Mouse (Mus musculus) neural tube, embryonic 12.5 days (tissue): ENCODE data around the gene Pkm. TPM values are rescaled to one million over a fixed set of nuclear protein-coding genes. Genes with fewer than 3 reads are reported as not detected.

Experiments
- ATAC-seq: fragments of 200-750 bp; cut with Nextera tagmentation; 2 replicates; pipeline ENCODE4 v1.8.0; 2017; ENCODE audit warnings: low read depth, mild to moderate bottlenecking, moderate TSS enrichment, moderate library complexity; ENCODE audit not compliant: low FRiP score
- H3K27ac ChIP-seq: fragments of 300-500 bp; sonication (generic); 2 replicates; pipeline ENCODE4 v1.5.1; 2016
- H3K27me3 ChIP-seq: fragments of 300-500 bp; sonication (generic); replicated peaks from 2 replicates; pipeline ENCODE4 v1.6.1; 2016; ENCODE audit warnings: mild to moderate bottlenecking
- H3K36me3 ChIP-seq: fragments of 300-500 bp; sonication (generic); 2 replicates; pipeline ENCODE4 v1.6.1; 2016; ENCODE audit warnings: mild to moderate bottlenecking
- H3K4me1 ChIP-seq: fragments of 300-500 bp; sonication (generic); 2 replicates; pipeline ENCODE4 v1.6.1; 2016
- H3K4me2 ChIP-seq: fragments of 300-500 bp; sonication (generic); replicated peaks from 2 replicates; pipeline ENCODE4 v1.6.1; 2016; ENCODE audit warnings: mild to moderate bottlenecking
- H3K4me3 ChIP-seq: fragments of 300-500 bp; sonication (generic); 2 replicates; pipeline ENCODE4 v1.5.1; 2016
- H3K9ac ChIP-seq: fragments of 300-500 bp; sonication (generic); 2 replicates; pipeline ENCODE4 v1.6.1; 2016; ENCODE audit warnings: mild to moderate bottlenecking
- H3K9me3 ChIP-seq: fragments of 300-500 bp; sonication (generic); 2 replicates; pipeline ENCODE4 v1.6.1; 2016; ENCODE audit warnings: mild to moderate bottlenecking
- WGBS: fragments of 180-500 bp; shearing (Covaris S2); methylation state at CpG from one replicate; pipeline ENCODE4 v1.1.7; 2016; 5-methylcytosine and 5-hydroxymethylcytosine counted together
- polyA plus RNA-seq: library from polyadenylated mRNA; unstranded; fragments of >200 nt; fragmentation: Nextera tagmentation; extraction: Ambion mirVana; gene quantifications from 2 replicates; pipeline ENCODE4 v1.2.1, GENCODE M21; 2016

Gene Pkm
- polyA plus RNA-seq, 1 experiment from 2014 or later, result 1,532 TPM

DNA sequence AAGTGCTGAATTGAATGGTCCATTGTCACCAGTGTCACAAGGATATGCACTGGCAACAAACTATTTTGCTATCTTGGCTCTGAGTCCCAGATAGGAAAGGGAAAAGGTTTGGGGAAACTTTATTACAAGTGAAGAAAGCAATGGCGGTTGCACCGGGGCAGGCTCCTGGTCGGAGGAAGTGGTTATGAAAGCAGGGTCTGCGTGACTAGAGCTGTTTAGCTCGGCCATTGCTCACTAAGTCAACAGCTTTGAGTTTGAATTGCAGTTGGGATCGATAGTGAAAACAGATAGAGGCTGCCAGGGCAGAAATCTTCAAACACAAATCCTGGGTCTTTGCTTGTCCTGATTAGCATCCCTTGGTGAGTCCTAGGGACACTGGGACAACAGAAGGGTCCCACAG lies 11.7 kb downstream of the Pkm start:
- no peak for ATAC-seq
- H3K36me3 ChIP-seq, result peaks cover 96% of the 10 kb centered on the region
- no peak overlapping the region for H3K4me3 ChIP-seq
- WGBS, result 90% methylated on average over 6 of the region's 6 CpGs
- no peaks in the 10 kb centered on the region for H3K9me3 ChIP-seq
- H3K9ac ChIP-seq, result no peak overlapping the region
- no peaks in the 10 kb centered on the region for H3K27me3 ChIP-seq
- no peak overlapping the region for H3K27ac ChIP-seq
- H3K4me2 ChIP-seq, result no peak overlapping the region
- H3K4me1 ChIP-seq, result peaks cover 13% of the 10 kb centered on the region; the same call in 1 of the 2 replicates

DNA sequence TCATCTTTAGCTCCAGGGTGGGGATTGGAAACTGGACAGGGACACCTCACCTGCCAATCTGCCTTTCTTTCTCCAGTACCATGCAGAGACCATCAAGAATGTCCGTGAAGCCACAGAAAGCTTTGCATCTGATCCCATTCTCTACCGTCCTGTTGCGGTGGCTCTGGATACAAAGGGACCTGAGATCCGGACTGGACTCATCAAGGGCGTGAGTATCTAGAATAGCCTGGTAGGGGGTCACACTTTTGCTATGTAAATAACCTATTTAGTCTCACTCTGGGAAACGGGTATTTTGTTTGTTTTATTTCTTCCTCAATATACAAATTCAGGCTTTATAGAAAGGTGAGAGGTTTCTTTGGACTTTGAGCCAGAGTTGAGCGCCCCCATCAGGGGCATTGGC lies 12.3 kb downstream of the Pkm start:
- Histone ChIP-seq H3K36me3 (peaks cover 96% of the 10 kb centered on the region), H3K9me3 (no peaks in the 10 kb centered on the region), H3K4me2 (no peak overlapping the region), H3K4me3 (no peak overlapping the region), H3K4me1 (peaks cover 8% of the 10 kb centered on the region; the same call in 1 of the 2 replicates), H3K27me3 (no peaks in the 10 kb centered on the region), H3K27ac (no peak overlapping the region), H3K9ac (no peak overlapping the region)
- WGBS, result 76% methylated on average over 7 of the region's 7 CpGs
- ATAC-seq, result no peak

DNA sequence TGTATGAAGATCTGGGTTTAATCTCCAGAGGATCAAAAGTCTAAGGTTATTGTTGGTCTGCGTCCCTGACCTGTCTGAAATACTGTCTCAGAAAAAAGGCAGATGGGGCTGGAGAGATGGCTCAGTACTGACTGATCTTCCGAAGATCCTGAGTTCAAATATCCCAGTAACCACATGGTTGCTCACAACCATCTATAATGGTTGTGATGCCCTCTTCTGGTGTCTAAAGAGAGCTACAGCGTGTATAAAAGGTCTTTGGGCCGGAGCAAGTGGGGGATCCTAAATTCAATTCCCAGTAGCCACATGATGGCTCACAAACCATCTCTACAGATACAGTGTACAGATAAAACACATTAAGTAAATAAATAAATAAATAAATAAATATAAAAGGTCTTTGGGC lies 13.0 kb downstream of the Pkm start:
- no peak overlapping the region for H3K4me3 ChIP-seq
- no peaks in the 10 kb centered on the region for H3K27me3 ChIP-seq
- H3K36me3 ChIP-seq, result peaks cover 97% of the 10 kb centered on the region
- peaks cover under 1% of the 10 kb centered on the region; the same call in 1 of the 2 replicates for H3K4me1 ChIP-seq
- H3K4me2 ChIP-seq, result no peak overlapping the region
- ATAC-seq, result no peak
- H3K9ac ChIP-seq, result no peak overlapping the region
- 84% methylated on average over 4 of the region's 4 CpGs for WGBS
- no peak overlapping the region for H3K27ac ChIP-seq
- no peaks in the 10 kb centered on the region for H3K9me3 ChIP-seq

DNA sequence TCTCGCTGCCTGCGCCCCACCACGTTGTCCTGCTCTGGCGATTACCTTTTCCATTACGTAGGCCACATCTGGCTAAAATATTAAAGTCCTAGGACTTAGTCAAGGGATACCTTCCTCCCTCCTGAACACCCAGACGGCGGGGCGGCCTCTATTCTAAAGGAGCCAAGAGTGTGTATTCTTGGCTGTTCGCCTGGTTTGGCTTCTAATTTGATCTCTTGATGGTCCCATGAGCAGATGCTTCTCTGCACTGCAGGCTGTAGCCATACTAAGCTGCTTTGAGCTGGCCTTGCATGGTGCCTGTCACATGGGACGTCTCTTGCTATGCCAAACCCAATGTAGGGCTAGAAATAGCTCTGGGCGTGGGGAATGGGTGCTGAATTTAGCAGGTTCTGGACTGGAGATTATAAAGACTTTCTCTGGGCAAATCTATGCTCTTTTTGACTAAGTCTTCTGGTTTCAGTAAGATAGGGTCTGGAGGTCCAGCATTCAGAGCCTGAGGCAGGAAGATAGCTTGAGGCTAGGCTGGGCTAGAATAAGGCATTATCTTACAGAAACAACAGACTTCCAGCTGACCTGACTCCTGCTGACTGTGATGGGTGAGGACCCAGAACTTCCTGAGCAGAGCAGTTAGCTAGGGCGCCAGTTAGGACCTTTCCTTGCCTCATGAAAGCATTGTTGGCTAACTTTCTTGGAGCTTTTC lies 16.2 kb downstream of the Pkm start:
- H3K27ac ChIP-seq, result no peak overlapping the region
- no peak for ATAC-seq
- no peak overlapping the region for H3K4me3 ChIP-seq
- H3K9me3 ChIP-seq, result no peaks in the 10 kb centered on the region
- 91% methylated on average over 12 of the region's 12 CpGs for whole genome bisulfite sequencing
- H3K27me3 ChIP-seq, result no peaks in the 10 kb centered on the region
- H3K36me3 ChIP-seq, result peaks cover 98% of the 10 kb centered on the region
- no peak overlapping the region for H3K4me2 ChIP-seq
- H3K4me1 ChIP-seq, result no peaks in the 10 kb centered on the region
- H3K9ac ChIP-seq, result no peak overlapping the region

DNA sequence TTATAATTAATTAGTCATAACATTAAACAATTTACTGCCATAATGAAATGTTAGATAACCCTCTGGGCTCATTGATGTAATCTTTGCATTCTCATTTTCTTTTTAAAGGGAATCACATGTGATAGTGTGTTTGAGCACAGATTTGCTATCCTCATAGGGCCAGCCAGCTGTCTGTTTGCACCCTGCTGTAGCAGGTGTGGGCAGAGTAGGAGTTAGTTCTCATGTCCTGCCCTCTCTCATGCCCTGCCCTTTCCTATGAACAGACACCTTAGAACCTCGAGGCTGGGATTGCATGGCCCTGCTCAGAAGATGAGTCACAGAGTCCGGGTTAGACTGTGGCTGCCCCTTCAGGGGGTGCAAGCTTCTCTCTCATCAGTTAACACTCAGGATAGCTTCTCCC lies 17.3 kb downstream of the Pkm start:
- Histone ChIP-seq H3K36me3 (peaks cover 98% of the 10 kb centered on the region), H3K27ac (no peak overlapping the region), H3K4me2 (no peak overlapping the region), H3K4me3 (no peak overlapping the region), H3K27me3 (no peaks in the 10 kb centered on the region), H3K9me3 (no peaks in the 10 kb centered on the region), H3K4me1 (no peaks in the 10 kb centered on the region), H3K9ac (no peak overlapping the region)
- WGBS, result 84% methylated on average over 2 of the region's 2 CpGs
- ATAC-seq, result no peak

DNA sequence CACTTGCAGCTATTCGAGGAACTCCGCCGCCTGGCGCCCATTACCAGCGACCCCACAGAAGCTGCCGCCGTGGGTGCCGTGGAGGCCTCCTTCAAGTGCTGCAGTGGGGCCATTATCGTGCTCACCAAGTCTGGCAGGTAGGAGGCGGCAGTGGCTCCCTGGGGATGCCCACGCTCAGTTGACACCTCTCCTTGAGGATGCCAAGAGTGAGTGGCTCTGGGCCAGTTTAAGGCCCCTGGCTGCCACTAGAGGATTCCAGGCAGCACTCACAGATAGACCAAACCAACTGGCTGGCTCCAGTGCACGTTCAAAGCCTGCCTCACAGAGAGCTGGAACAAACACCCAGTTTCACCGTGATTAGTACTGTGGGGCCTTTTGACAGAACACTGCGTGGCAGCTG lies 19.4 kb downstream of the Pkm start:
- WGBS, result 89% methylated on average over 14 of the region's 14 CpGs
- Histone ChIP-seq H3K36me3 (peaks cover 89% of the 10 kb centered on the region), H3K4me2 (no peak overlapping the region), H3K4me1 (peaks cover 6% of the 10 kb centered on the region), H3K9ac (no peak overlapping the region), H3K4me3 (no peak overlapping the region), H3K9me3 (no peaks in the 10 kb centered on the region), H3K27me3 (peaks cover 2% of the 10 kb centered on the region), H3K27ac (no peak overlapping the region)
- no peak for ATAC-seq

DNA sequence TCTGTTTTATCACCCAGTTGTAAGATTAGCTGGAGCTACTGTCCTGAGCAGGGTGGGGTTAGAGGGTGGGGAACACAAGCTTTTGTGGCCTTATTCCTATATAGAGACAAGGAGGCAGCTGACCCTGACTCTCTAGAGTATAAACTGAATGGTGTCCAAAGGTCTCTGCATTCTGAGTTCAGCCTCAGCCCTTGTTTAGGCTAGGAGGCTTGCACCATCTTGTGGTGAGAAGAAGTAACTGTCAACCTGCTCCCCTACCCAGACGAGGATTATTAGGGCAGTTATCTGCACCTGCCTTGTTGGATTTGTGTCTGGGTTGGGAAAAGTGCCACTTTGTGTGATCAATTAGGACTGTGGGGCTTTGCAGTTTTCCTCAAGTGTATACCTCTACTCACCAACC lies 22.1 kb downstream of the Pkm start:
- Histone ChIP-seq H3K27me3 (peaks cover 11% of the 10 kb centered on the region), H3K4me1 (peaks cover 8% of the 10 kb centered on the region), H3K27ac (no peak overlapping the region), H3K36me3 (peaks cover 62% of the 10 kb centered on the region), H3K4me3 (no peak overlapping the region), H3K9me3 (no peaks in the 10 kb centered on the region), H3K9ac (no peak overlapping the region), H3K4me2 (no peak overlapping the region)
- whole genome bisulfite sequencing, result 28% methylated on average over 1 of the region's 1 CpGs
- no peak for ATAC-seq

DNA sequence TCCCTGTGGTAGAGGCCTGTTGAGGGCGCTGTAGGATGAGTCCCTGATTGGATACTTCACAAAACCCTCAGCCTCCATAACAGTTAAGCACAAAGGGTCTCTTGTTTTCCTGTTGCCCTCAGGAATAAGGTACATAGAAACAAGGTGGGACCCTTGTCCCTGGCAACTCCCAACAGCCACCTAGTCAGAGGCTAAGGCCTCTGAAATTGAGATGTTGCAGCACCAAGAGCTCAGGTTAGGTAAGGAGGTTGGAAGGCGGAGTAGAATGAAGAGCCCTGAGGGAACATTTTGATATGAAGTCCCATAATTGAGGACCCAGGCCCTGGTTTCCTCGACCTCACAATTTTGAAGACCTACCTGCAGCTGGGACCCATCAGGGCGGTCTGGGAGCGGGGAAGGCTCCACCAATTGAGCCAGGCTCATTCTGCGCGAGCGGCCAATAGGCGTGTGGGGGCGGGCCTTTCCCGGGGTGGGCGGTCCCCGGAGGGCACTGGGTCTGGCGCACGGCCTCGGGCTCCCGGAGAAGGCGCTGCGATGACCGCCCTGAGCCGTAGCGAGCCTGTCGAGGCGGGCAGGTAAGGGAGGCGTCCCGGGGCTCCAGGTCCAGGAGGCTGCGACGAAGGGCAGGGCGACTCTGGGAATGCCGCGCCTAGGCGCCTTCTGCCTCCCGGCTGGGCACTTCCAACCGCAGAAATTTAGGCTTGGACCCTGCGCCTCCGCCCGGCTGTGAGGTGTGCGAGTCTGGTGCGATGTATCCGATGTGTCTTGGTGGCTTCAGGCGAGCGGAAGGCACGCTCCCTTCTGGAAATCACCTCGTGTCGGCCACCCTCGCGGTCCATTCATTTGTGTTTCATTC lies 23.7 kb downstream of the Pkm start, which contains the start of gene Gramd2:
Gramd2 (plus strand) TSS at position 467 of the 856 bp plus-strand sequence.
- no peak within 1 kb of the TSS for H3K27ac ChIP-seq
- peak within 1 kb of the TSS; percentile 94 for H3K4me2 ChIP-seq
- ATAC-seq, result peak; percentile 95
- peak within 1 kb of the TSS; percentile 42 for H3K4me3 ChIP-seq
- no peaks in the 10 kb centered on the region for H3K9me3 ChIP-seq
- WGBS, result under 1% methylated on average over 47 of the region's 47 CpGs
- H3K27me3 ChIP-seq, result peaks cover 11% of the 10 kb centered on the region
- H3K9ac ChIP-seq, result peak within 1 kb of the TSS; percentile 54
- peaks cover 47% of the 10 kb centered on the region for H3K36me3 ChIP-seq
- peaks cover 8% of the 10 kb centered on the region for H3K4me1 ChIP-seq

DNA sequence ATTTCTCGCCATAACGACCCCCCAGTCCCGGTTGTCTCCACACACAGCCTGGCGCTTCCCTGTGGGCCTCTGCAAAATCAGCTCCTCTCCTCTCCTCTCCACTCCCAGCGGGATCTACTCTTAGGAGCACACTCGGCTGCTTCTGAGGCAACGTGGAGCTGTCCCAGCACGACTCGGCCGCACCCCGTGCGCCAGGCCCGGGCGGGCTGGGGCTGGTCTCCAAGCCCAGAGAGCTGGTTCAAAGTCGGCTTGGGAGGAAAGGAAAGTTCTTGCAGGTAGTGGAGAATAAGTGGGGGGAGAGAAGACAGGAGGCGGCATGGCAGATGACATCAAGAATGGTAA lies 24.3 kb downstream of the Pkm start:
- Histone ChIP-seq H3K4me1 (peaks cover 8% of the 10 kb centered on the region), H3K36me3 (peaks cover 41% of the 10 kb centered on the region), H3K4me3 (peak overlapping the region; percentile 42), H3K4me2 (peak overlapping the region; percentile 94), H3K9me3 (no peaks in the 10 kb centered on the region), H3K27me3 (peaks cover 11% of the 10 kb centered on the region), H3K9ac (peak overlapping the region; percentile 54), H3K27ac (no peak overlapping the region)
- peak; percentile 24; the same call in 1 of the 2 replicates for ATAC-seq
- 10% methylated on average over 16 of the region's 16 CpGs for WGBS

DNA sequence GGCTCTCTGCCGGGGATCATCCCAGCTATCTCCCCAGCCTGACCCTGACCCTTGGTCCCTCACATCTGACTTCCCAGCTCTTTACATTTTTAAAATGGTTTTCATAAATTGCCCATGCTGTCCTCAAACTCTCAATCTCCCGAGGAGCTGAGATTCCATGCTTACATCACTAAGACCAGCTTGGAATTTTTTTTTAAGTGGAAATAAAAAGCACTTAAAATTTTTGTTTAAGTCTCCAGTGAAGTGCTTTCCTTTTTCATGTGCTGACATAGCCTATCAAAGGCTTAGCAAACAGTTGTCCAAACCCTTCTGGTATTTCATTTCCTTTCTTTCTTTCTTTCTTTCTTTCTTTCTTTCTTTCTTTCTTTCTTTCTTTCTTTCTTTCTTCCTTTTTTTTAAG lies 27.9 kb downstream of the Pkm start:
- peaks cover 8% of the 10 kb centered on the region for H3K4me1 ChIP-seq

DNA sequence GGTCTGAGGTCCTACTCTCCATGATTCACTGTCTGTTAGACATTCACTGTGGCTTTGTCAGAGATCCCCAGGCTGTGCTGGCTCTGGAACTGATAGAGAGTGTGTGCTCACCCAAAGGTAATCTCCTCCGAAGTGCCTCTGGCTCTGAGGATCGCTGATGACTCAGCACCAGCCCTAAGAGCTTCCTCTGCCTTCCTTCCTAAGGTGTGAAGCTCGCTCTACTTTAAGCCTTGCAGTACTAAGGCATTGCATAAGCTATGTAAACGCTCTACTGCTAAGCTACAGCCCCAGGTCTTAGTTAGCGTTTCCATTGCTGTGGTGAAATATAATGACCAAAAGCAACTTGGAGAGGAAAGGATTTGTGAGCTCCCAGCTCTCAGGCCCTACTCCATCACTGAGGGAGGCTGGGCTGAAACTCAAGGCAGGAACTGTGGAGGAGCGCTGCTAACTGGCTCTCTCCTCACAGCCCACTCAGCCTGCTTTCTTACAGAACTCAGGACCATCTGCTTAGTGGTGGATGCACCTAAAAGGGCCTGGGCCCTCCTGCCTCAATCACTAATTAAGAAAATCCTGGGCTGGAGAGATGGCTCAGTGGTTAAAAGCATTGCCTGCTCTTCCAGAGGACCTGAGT lies 31.4 kb downstream of the Pkm start:
- Histone ChIP-seq H3K4me3 (no peak overlapping the region), H3K4me2 (no peak overlapping the region), H3K9me3 (no peaks in the 10 kb centered on the region), H3K4me1 (peaks cover 9% of the 10 kb centered on the region), H3K9ac (no peak overlapping the region), H3K27me3 (0 out of 2 replicates have a peak, but pooled peaks cover 2% of the 10 kb centered on the region), H3K36me3 (no peaks in the 10 kb centered on the region), H3K27ac (no peak overlapping the region)
- 46% methylated on average over 6 of the region's 6 CpGs for WGBS
- no peak for ATAC-seq

More for the DNA sequence above, 27.9 kb downstream of the Pkm start:
- Histone ChIP-seq H3K4me2 (no peak overlapping the region), H3K9ac (no peak overlapping the region), H3K4me3 (no peak overlapping the region), H3K27me3 (peaks cover 11% of the 10 kb centered on the region), H3K9me3 (no peaks in the 10 kb centered on the region), H3K36me3 (peaks cover 7% of the 10 kb centered on the region), H3K27ac (no peak overlapping the region)
- no peak for ATAC-seq
- WGBS, result 84% methylated on average over 2 of the region's 2 CpGs

DNA sequence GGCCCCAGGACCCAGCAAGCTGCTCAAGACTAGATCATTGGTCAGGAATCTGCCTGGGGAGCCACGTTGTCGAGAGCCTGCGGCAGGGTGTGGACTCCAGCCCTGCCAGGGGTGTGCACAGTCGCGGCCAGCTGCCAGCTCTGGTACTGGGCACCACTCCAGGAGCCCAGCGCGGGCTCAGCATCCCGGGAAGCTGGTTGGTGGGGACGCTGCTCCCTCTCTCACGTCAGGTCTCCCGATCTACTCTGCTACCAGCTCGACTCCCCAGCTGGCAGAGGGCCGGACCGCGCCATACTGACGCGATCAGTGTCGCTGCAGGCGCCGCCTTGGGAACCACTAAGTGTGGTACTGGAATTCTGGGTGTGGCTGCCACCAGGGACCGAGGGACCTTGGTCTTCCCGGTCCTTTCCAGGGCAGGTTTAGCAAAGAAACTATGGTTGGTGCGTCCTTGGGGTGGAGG lies 35.5 kb downstream of the Pkm start:
- Histone ChIP-seq H3K9me3 (no peaks in the 10 kb centered on the region), H3K9ac (0 out of 2 replicates have a peak overlapping the region, but pooled peaks have one; percentile 17)
- WGBS, result 4% methylated on average over 23 of the region's 23 CpGs

More for the DNA sequence above, 35.5 kb downstream of the Pkm start:
- Histone ChIP-seq H3K36me3 (no peaks in the 10 kb centered on the region), H3K4me1 (peaks cover 9% of the 10 kb centered on the region), H3K27ac (no peak overlapping the region), H3K4me3 (peak overlapping the region; percentile 26; the same call in 1 of the 2 replicates), H3K27me3 (0 out of 2 replicates have a peak, but pooled peaks cover 2% of the 10 kb centered on the region), H3K4me2 (peak overlapping the region; percentile 60)
- ATAC-seq, result peak; percentile 85
